Mouse (Mus musculus) embryo, embryonic 10 days (tissue): ENCODE measurements at regions not wholly inside any gene's neighbourhood (a gene's known extent, or its start where the extent isn't known, plus 50 kb on each side); places are given as distances from the start of the nearest gene placed in this dataset.

Experiments
- DNase-seq: peaks from one replicate; pipeline ENCODE4 v3.0.0-alpha.2; 2015; ENCODE audit warnings: low spot score

GRCm38 (mm10) chr1:137863506-137863905 is 312.0 kb downstream of the Ptprc start:
- DNase-seq, result no peak

- no peak for DNase-seq
These were observed 323.2 kb downstream of the Ptprc start for GRCm38 (mm10) chr1:137852262-137852661.

- DNase-seq, result no peak
These were observed 328.1 kb downstream of the Ptprc start for GRCm38 (mm10) chr1:137847311-137847923.

- no peak for DNase-seq
These were observed 328.7 kb downstream of the Ptprc start for GRCm38 (mm10) chr1:137846857-137847256.

- no peak for DNase-seq
These were observed 335.0 kb downstream of the Ptprc start for GRCm38 (mm10) chr1:137840531-137840930.

GRCm38 (mm10) chr1:137839703-137840102 is 335.8 kb downstream of the Ptprc start:
- DNase-seq, result no peak

GRCm38 (mm10) chr1:137839263-137839662 is 336.2 kb downstream of the Ptprc start:
- peak; percentile 20 for DNase-seq

GRCm38 (mm10) chr1:137838357-137838756 is 337.2 kb downstream of the Ptprc start:
- no peak for DNase-seq

- no peak for DNase-seq
These were observed 342.0 kb downstream of the Ptprc start for GRCm38 (mm10) chr1:137833535-137833934.

GRCm38 (mm10) chr1:137831284-137831683 is 344.2 kb downstream of the Ptprc start:
- no peak for DNase-seq

GRCm38 (mm10) chr1:137827379-137827778 is 348.1 kb downstream of the Ptprc start:
- DNase-seq, result no peak

GRCm38 (mm10) chr1:137815401-137815888 is 360.1 kb downstream of the Ptprc start:
- no peak for DNase-seq

GRCm38 (mm10) chr1:137814556-137814955 is 361.0 kb downstream of the Ptprc start:
- DNase-seq, result no peak

- no peak for DNase-seq
These were observed 361.8 kb downstream of the Ptprc start for GRCm38 (mm10) chr1:137813716-137814115.

GRCm38 (mm10) chr1:137811981-137812380 is 363.5 kb downstream of the Ptprc start:
- DNase-seq, result no peak

- no peak for DNase-seq
These were observed 368.8 kb downstream of the Ptprc start for GRCm38 (mm10) chr1:137806742-137807141.

- no peak for DNase-seq
These were observed 369.3 kb downstream of the Ptprc start for GRCm38 (mm10) chr1:137806252-137806651.

GRCm38 (mm10) chr1:137802119-137802518 is 373.4 kb downstream of the Ptprc start:
- DNase-seq, result no peak

GRCm38 (mm10) chr1:137800752-137801151 is 374.8 kb downstream of the Ptprc start:
- no peak for DNase-seq

GRCm38 (mm10) chr1:137788789-137789188 is 386.7 kb downstream of the Ptprc start:
- DNase-seq, result no peak

- DNase-seq, result no peak
These were observed 388.9 kb downstream of the Ptprc start for GRCm38 (mm10) chr1:137786653-137787052.

GRCm38 (mm10) chr1:137774586-137774985 is 400.9 kb downstream of the Ptprc start:
- no peak for DNase-seq

GRCm38 (mm10) chr1:137760797-137761196 is 414.7 kb downstream of the Ptprc start:
- no peak for DNase-seq

- peak; percentile 14 for DNase-seq
These were observed 424.0 kb downstream of the Ptprc start for GRCm38 (mm10) chr1:137751446-137751961.
